Mouse (Mus musculus): ENCODE data around the gene Mybphl. TPM values are rescaled to one million over a fixed set of nuclear protein-coding genes. Genes with fewer than 3 reads are reported as not detected.

Gene Mybphl
- total RNA-seq, 2 experiments from 2014 or later: not detected

GRCm38 (mm10) chr3:108406306-108406885, 41.7 kb downstream of the Mybphl start:
- ATAC-seq (replicated peaks; ENCODE audit: low FRiP score, poor library complexity, severe bottlenecking): no peak

GRCm38 (mm10) chr3:108408517-108409008, 43.9 kb downstream of the Mybphl start:
- ATAC-seq (replicated peaks; ENCODE audit: low FRiP score, poor library complexity, severe bottlenecking): no peak

- ATAC-seq (replicated peaks; ENCODE audit: low FRiP score, poor library complexity, severe bottlenecking): no peak
Observed at GRCm38 (mm10) chr3:108409656-108410358, 45.1 kb downstream of the Mybphl start.

- no peak for ATAC-seq (replicated peaks; ENCODE audit: low FRiP score, poor library complexity, severe bottlenecking)
Observed at GRCm38 (mm10) chr3:108410359-108410714, 45.6 kb downstream of the Mybphl start.

GRCm38 (mm10) chr3:108411026-108411753, 46.5 kb downstream of the Mybphl start:
- ATAC-seq (replicated peaks; ENCODE audit: low FRiP score, poor library complexity, severe bottlenecking): no peak

GRCm38 (mm10) chr3:108411754-108412121, 47.0 kb downstream of the Mybphl start:
- no peak for ATAC-seq (replicated peaks; ENCODE audit: low FRiP score, poor library complexity, severe bottlenecking)

- no peak for ATAC-seq (replicated peaks; ENCODE audit: low FRiP score, poor library complexity, severe bottlenecking)
Observed at GRCm38 (mm10) chr3:108413634-108414360, 49.1 kb downstream of the Mybphl start.

- no peak for ATAC-seq (replicated peaks; ENCODE audit: low FRiP score, poor library complexity, severe bottlenecking)
Observed at GRCm38 (mm10) chr3:108414857-108415830, 50.4 kb downstream of the Mybphl start, which contains the start of gene Celsr2. Celsr2 (minus strand) TSS chr3:108415552.

- no peak for ATAC-seq (replicated peaks; ENCODE audit: low FRiP score, poor library complexity, severe bottlenecking)
Observed at GRCm38 (mm10) chr3:108415831-108416223, 51.1 kb downstream of the Mybphl start.

- ATAC-seq (replicated peaks; ENCODE audit: low FRiP score, poor library complexity, severe bottlenecking): no peak
Observed at GRCm38 (mm10) chr3:108423006-108423405, 58.3 kb downstream of the Mybphl start.

- no peak for ATAC-seq (replicated peaks; ENCODE audit: low FRiP score, poor library complexity, severe bottlenecking)
Observed at GRCm38 (mm10) chr3:108423844-108424801, 59.4 kb downstream of the Mybphl start.

- ATAC-seq (replicated peaks; ENCODE audit: low FRiP score, poor library complexity, severe bottlenecking): no peak
Observed at GRCm38 (mm10) chr3:108424944-108425623, 60.4 kb downstream of the Mybphl start.

GRCm38 (mm10) chr3:108425624-108426018, 60.9 kb downstream of the Mybphl start:
- ATAC-seq (replicated peaks; ENCODE audit: low FRiP score, poor library complexity, severe bottlenecking): no peak

Other genes with a start within 250 kb of the Mybphl start
- 46.8 and 63.4 TPM in 2 replicates for gene Gnai3, start 218.8 kb upstream of the Mybphl start, total RNA-seq (2015; ENCODE audit: low replicate concordance)
- 38.2 and 46.0 TPM in 2 replicates for gene Gnai3, start 218.8 kb upstream of the Mybphl start, total RNA-seq (2017; ENCODE audit: low replicate concordance)
- not detected in 2 replicates for gene Gpr61, start 210.0 kb upstream of the Mybphl start, total RNA-seq (2015; ENCODE audit: low replicate concordance)
- gene Gpr61, start 210.0 kb upstream of the Mybphl start, total RNA-seq (2017; ENCODE audit: low replicate concordance): not detected in 2 replicates
- not detected in 2 replicates for gene Amigo1, start 178.6 kb upstream of the Mybphl start, total RNA-seq (2015; ENCODE audit: low replicate concordance)
- 0.77 TPM in 1 of 2 replicates, not detected in the other for gene Amigo1, start 178.6 kb upstream of the Mybphl start, total RNA-seq (2017; ENCODE audit: low replicate concordance)
- 0.63 and 1.3 TPM in 2 replicates for gene Cyb561d1, start 163.7 kb upstream of the Mybphl start, total RNA-seq (2015; ENCODE audit: low replicate concordance)
- 1.1 and 1.7 TPM in 2 replicates for gene Cyb561d1, start 163.7 kb upstream of the Mybphl start, total RNA-seq (2017; ENCODE audit: low replicate concordance)
- 0.58 and 0.84 TPM in 2 replicates for gene Atxn7l2, start 154.0 kb upstream of the Mybphl start, total RNA-seq (2015; ENCODE audit: low replicate concordance)
- 0.56 and 1.4 TPM in 2 replicates for gene Atxn7l2, start 154.0 kb upstream of the Mybphl start, total RNA-seq (2017; ENCODE audit: low replicate concordance)
- not detected in 2 replicates for gene Sypl2, start 138.3 kb upstream of the Mybphl start, total RNA-seq (2015; ENCODE audit: low replicate concordance)
- gene Sypl2, start 138.3 kb upstream of the Mybphl start, total RNA-seq (2017; ENCODE audit: low replicate concordance): not detected in 2 replicates
- gene Psma5, start 108.0 kb upstream of the Mybphl start, total RNA-seq (2015; ENCODE audit: low replicate concordance): 39.8 and 54.5 TPM in 2 replicates
- gene Psma5, start 108.0 kb upstream of the Mybphl start, total RNA-seq (2017; ENCODE audit: low replicate concordance): 49.6 and 55.6 TPM in 2 replicates
- gene Sort1, start 80.8 kb upstream of the Mybphl start, total RNA-seq (2015; ENCODE audit: low replicate concordance): 16.7 and 20.3 TPM in 2 replicates
- gene Sort1, start 80.8 kb upstream of the Mybphl start, total RNA-seq (2017; ENCODE audit: low replicate concordance): 12.4 and 18.3 TPM in 2 replicates
- 4.4 and 5.9 TPM in 2 replicates for gene Psrc1, start 18.9 kb downstream of the Mybphl start, total RNA-seq (2015; ENCODE audit: low replicate concordance)
- gene Psrc1, start 18.9 kb downstream of the Mybphl start, total RNA-seq (2017; ENCODE audit: low replicate concordance): 9.5 and 14.1 TPM in 2 replicates
- gene Celsr2, start 50.6 kb downstream of the Mybphl start, total RNA-seq (2015; ENCODE audit: low replicate concordance): not detected in 2 replicates
- gene Celsr2, start 50.6 kb downstream of the Mybphl start, total RNA-seq (2017; ENCODE audit: low replicate concordance): 0.14 TPM in 1 of 2 replicates, not detected in the other
- 15.5 and 20.4 TPM in 2 replicates for gene Sars, start 80.3 kb downstream of the Mybphl start, total RNA-seq (2015; ENCODE audit: low replicate concordance)
- 91.9 and 143 TPM in 2 replicates for gene Sars, start 80.3 kb downstream of the Mybphl start, total RNA-seq (2017; ENCODE audit: low replicate concordance)
- gene 1700013F07Rik, start 169.2 kb downstream of the Mybphl start, total RNA-seq (2015; ENCODE audit: low replicate concordance): not detected in 2 replicates
- gene 1700013F07Rik, start 169.2 kb downstream of the Mybphl start, total RNA-seq (2017; ENCODE audit: low replicate concordance): not detected in 2 replicates
- gene 5330417C22Rik, start 171.6 kb downstream of the Mybphl start, total RNA-seq (2015; ENCODE audit: low replicate concordance): not detected in 2 replicates
- gene 5330417C22Rik, start 171.6 kb downstream of the Mybphl start, total RNA-seq (2017; ENCODE audit: low replicate concordance): not detected in 2 replicates
- 3.8 and 4.8 TPM in 2 replicates for gene Tmem167b, start 197.6 kb downstream of the Mybphl start, total RNA-seq (2015; ENCODE audit: low replicate concordance)
- 18.3 and 21.7 TPM in 2 replicates for gene Tmem167b, start 197.6 kb downstream of the Mybphl start, total RNA-seq (2017; ENCODE audit: low replicate concordance)
- gene Taf13, start 206.8 kb downstream of the Mybphl start, total RNA-seq (2015; ENCODE audit: low replicate concordance): 2.9 and 3.5 TPM in 2 replicates
- 4.7 and 14.1 TPM in 2 replicates for gene Taf13, start 206.8 kb downstream of the Mybphl start, total RNA-seq (2017; ENCODE audit: low replicate concordance)
- 2.5 and 3.3 TPM in 2 replicates for gene Wdr47, start 226.4 kb downstream of the Mybphl start, total RNA-seq (2015; ENCODE audit: low replicate concordance)
- gene Wdr47, start 226.4 kb downstream of the Mybphl start, total RNA-seq (2017; ENCODE audit: low replicate concordance): 2.0 and 2.6 TPM in 2 replicates